Mouse (Mus musculus): ENCODE measurements around the gene Raet1e.
"Not testable (repeated sequence)": the region's sequence is repeated elsewhere in the genome, so short reads cannot be mapped to it uniquely, and the experiment has no call there.

Raet1e gene

DNA sequence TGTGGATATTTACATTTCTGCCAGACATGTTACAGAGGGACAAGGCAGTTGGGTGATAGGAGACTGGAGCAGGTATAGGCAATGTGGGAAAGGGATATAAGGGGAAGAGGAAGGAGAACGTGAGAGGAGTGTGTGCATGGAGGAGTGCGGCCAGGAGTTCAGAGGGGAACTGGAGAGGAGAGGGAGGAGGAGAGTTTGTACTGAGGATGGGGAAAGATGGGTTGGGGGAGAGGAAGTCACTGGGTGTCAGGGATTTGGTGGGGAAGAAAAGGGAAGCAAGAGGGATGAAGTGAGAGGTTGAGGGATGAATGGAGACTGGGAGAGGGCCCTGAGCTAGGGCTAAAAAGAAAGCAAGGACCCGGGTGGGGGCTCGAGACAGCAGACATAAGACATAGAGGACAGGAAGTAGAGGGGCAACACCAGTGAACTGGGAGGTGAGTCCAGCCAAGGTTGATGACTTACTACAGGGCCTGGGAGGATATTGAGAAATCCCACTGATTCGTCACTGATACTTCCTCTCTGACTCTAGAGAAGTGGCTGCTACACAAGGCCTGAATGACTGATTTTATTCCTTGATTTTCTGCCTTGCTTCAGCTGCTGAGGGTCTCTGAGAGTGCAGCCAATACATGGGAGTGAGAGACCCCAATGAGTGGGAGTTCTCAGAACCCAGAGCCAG, 7.1 kb downstream of the Raet1e start:
- DNase-seq (ENCODE audit: low spot score): not testable (repeated sequence)

DNA sequence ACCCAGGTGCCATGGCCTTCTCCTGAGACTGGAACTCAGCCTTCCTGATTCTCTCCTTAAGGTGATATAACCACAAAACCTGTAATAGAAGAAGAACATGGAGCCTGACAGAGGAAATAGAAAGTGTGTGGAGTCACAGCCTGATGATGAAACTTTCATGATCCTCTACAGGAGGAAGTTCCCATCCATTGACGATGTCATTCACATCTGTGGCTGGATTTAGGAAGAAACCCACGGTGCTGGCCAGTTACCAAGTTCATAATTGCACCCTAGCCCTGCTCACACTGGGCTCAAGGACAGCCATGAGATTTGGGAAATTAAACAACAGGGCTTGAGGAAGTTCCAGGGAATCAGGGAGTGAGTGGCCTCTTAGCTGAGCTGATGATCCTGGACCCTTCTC, 7.7 kb downstream of the Raet1e start:
- DNase-seq (ENCODE audit: low spot score): not testable (repeated sequence)

DNA sequence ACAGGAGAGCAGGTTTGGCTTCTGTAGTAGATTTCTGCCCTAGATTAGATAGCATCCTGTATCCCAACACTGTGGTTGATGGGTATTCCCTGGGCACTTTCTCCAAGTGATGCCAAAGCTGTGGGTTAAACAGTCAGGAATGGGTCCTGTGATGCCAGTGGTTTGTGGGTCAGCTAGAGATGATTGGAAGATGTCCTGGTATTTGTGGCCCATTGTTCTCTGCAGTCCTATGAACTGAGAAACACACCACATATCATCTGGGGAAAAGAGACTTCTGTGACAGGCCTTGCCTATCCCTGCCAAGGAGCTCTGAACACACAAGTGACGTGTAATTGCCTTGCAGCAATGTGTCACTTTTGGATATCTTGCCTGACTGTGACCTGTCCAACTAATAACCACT, 8.7 kb downstream of the Raet1e start:
- not testable (repeated sequence) for DNase-seq (ENCODE audit: low spot score)

DNA sequence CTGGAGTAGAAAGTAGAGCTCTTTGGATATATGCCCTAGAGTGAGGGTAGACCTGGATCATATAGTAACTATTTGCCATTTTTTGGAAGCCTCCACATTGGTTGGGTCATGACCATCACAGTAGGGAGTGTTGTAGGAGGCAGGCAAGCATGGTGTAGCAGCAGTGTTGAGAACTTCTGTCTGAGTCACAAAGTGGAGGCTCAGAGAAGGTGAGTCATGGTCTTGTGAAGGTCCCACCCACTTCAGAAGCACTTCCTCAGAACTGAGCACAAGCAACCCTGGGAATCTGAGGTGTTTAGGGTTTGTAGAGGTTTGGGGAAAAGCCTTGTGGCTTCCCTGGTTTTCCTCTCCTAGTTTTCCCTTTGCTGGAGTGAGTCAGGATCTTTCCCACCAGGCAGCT, 10.7 kb downstream of the Raet1e start:
- not testable (repeated sequence) for DNase-seq (ENCODE audit: low spot score)

DNA sequence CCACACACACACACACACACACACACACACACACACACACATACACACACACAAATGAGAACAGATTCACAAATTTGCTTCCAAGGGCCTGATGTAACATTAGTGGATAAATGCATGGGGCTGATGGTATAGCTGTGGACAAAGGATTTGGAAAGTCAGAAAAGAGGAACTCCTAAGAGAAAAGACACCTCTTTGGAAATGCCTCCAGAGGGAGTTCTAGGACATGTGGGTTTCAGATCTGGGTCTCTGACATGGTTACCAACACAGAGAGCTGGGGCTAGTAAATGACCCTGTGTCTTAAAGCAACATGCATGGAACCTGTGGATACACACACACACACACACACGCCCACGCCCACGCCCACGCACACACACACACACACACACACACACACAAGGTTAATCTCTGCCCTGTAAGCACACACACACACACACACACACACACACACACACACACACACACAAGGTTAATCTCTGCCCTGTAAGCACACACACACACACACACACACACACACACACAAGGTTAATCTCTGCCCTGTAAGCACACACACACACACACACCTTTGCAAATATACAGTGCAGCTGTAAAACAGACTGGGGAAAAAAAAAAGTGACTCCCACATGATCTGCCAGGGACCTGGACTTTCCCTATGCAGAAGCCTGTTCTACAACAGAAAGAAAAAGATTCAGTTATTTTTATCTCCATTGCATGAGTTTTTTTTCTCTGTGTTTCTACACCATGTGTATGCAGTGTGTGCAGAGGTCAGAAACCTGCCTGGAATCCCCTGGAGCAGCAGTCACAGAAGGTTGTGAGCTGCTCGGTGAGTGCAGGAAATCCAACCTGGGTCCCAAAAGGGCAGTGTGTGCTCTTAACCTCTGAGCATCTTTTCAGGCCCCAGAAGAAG, 14.3 kb downstream of the Raet1e start:
- not testable (repeated sequence) for DNase-seq (ENCODE audit: low spot score)

DNA sequence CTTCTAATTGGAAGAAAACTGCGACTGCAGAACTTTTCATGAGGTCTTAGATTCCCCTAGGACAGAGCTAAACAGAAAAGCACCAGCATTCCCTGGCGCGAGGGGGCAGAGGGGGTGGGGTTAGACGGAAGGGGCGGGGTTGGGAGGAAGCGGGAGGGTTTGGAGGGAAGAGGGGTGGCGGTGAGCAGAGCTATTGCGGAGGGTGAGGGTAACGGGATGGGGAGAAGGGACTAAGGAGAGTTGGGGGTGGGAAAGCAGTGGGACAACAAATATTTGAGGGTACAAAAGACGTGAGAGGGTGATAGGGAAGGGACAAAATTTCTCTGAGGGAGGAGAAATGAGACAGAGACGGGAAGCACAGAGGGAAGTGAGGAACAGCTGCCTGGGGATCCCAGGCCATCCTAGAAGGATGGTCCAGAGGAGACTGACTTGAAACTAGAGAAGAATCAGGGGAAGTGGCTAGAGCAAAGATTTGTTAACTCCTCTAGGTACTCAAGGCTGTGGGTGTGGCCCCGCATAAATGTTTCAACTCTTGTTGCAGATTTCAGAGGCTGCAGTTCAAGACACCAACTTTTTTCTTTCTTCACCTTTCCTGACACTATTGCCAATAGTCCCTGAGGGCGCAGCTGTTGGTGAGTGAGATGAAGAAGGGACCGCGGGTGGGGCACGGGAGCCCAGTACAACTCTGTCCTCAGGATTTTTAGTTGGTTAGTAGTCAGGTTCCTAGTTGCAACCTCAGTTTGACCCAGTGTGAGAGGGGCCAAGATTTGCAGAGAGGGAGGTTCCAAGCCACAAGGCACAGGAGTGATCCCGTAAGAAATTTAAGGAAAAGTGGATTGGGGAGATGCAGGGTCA, 15.2 kb downstream of the Raet1e start:
- DNase-seq (ENCODE audit: low spot score): not testable (repeated sequence)

DNA sequence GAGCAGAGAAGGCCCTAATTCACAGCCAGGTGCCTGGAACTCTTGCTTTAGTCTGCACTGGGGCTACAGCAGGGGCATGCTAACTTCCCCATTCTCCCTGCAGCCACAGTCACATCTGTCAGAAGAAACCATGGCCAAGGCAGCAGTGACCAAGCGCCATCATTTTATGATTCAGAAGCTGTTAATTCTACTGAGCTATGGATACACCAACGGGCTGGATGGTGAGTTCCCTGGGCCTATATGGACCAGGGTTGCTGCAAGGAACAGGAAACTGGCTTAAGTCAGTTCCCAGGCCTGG, 15.8 kb downstream of the Raet1e start:
- not testable (repeated sequence) for DNase-seq (ENCODE audit: low spot score)

DNA sequence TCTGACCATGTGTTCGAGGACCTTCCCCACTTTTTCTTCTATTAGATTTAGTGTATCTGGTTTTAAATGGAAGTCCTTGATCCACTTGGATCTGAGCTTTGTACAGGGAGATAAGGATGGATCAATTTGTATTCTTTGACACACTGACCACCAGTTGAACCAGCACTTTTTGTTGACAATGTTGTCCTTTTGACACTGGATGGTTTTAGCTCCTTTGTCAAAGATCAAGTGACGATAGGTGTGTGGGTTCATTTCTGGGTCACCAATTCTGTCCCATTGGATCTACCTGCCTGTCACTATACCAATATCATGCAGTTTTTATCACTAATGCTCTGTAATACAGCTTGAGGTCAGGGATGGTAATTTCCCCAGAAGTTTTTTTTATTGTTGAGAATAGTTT, 18.1 kb downstream of the Raet1e start:
- not testable (repeated sequence) for DNase-seq (ENCODE audit: low spot score)

DNA sequence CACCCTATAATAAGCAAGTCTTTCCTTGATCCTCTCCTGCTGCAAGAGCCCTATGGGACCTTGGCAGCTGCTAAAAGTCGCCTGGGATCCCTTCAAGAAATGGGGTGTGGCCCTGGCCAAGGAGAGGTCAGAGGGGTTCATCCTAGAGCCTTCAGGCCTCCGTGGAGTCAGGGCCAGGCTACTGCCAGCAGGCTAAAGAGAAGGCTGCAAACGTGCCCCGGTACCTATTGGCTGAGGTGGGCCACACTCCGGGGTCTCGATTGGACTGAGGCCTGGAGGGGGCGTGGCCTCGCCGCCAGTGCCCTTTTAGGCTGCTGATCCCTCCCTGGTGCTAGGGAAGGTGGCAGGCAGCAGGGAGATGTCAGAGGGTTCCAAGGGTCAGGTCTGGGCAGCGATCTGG, 32.7 kb downstream of the Raet1e start:
- not testable (repeated sequence) for DNase-seq (ENCODE audit: low spot score)

DNA sequence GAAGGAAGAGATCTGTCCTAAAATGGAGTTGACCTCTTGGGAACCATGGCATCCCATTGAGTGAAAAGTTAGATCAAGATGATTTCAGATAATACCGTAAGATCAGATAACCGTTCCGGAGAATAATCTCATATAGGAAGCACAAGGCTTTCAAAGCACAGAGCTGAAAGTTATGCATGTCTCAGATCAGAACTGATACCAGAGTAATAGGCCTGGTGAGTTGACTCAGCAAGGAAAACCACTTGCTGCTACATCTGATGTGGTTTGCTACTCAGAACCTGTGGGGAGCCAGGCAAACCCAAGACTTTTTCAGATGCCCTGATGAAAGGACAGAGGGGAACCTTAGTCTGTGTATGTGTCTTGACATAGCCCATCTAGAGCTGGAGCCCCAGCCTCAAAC, 43.0 kb downstream of the Raet1e start:
- DNase-seq (ENCODE audit: low spot score): not testable (repeated sequence)

DNA sequence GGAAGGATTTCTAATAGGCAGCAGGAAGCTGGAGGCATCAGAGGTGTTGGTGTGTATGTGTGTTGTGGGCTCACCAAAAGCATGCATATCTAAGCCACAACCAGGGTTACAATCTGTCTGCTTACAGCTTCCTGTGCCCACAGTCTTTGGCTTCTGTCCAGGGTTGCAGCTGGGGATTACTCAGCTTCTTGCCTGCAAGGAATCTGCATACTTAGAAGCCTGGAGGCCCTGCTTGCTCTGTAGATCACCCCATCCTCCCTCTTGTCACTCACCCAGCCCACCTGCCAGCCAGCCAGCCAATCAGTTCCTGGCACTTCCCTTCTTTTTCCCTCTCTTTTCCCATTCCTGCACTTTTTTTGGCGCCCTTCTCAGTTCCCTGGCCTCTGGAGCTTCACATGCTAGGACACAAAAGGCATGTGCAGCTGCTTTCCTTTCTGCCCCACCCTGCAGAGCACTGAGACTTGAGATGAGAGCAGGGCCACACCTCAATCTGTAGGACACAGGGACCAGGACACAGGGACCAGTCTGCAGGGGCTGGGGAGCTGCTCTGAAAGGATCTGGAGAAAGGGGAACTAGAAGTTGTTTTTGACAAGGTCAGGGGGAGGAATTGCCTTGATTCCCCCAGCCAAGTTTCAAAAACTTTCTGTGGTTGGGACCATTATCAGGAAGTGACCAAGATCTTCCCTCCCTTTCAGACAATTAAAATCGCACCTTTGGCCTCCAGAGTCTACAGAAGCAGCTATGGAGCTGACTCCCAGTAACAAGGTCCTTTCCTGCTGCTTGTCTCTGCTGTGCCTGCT, 44.6 kb downstream of the Raet1e start:
- DNase-seq (ENCODE audit: low spot score): not testable (repeated sequence)

DNA sequence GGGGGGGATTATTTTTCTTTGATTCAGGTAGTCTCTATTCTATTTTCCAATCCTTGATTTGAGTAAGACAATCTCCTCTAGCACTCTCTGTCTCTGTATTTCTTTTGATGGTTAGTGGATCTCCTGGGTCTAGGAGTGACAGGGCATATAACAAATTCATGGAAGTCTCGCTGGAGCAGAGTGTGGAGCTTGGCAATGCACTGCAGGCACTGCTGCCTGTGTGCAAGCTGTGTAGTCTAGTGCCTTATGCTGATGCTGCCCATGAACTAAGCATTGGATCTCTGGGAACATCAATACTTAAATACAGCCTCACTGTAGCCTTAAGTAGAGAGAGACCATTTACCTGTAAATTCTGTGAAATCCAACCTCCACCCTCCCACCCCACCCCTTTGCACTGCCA, 48.1 kb downstream of the Raet1e start:
- DNase-seq (ENCODE audit: low spot score): not testable (repeated sequence)

DNA sequence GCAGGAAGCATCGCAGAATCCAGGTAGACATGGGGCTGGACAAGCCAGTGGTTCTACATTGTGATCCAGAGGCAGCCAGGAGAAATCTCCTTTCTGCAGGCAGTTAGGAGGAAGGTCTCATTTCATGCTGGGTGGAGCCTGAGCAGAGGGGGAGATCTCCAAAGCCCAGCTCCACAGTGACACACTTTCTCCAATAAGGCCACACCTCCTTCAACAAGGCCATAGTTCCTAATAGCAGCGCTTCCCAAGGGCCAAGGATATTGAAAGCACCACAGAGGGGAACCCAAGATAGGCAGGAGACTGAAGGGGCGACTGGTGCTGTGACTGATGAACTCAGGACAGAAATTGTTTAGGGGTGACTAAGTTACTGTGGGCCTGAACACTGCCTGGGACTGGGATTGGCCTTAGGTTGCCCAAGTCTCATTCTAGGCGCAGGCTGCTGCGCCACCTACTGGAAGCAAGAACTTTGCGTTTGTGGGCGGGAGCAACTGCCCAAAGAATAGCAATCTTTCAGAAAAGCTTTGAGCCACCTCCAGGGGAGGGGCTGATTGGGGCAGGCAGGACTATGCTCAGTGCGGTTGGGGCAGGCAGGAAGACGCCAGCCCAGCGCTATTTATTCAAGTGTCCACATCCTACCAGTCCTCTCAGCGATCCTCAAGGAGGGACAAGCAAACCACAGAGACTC, 53.8 kb downstream of the Raet1e start:
- DNase-seq (ENCODE audit: low spot score): peak; percentile 43

DNA sequence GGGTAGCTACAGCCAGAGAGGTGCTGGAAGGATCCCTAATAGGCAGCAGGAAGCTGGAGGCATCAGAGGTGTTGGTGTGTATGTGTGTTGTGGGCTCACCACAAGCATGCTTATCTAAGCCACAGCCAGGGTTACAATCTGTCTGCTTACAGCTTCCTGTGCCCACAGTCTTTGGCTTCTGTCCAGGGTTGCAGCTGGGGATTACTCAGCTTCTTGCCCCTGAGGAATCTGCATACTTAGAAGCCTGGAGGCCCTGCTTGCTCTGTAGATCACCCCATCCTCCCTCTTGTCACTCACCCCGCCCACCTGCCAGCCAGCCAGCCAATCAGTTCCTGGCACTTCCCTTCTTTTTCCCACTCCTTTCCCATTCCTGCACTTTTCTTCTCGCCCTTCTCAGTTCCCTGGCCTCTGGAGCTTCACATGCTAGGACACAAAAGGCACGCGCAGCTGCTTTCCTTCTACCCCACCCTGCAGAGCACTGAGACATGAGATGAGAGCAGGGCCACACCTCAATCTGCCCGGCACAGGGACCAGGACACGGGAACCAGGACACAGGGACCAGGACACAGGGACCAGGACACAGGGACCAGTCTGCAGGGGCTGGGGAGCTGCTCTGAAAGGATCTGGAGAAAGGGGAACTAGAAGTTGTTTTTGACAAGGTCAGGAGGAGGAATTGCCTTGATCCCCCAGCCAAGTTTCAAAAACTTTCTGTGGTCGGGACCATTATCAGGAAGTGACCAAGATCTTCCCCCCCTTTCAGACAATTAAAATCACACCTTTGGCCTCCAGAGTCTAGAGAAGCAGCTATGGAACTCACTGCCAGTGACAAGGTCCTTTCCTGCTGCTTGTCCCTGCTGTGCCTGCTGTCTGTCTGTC, 65.3 kb downstream of the Raet1e start:
- not testable (repeated sequence) for DNase-seq (ENCODE audit: low spot score)

DNA sequence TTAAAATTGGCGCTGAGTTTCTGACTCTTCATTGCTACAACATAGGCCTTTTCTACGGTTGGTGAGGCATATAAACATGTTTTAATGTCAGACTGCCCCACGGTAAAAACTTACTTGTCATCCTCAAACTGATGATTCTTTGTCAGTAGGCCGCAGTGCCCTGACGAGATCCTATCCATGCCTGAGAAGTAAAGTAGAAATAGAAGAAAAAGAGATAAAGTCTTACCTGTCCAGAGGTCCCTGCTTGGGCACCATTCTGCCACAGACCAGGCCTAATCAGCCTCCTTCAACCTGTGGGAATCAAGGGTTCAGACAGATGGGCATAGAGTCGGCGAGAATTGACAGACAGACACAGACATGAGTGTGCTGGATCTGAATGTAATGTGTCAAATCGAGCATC, 106.7 kb downstream of the Raet1e start:
- no peak for DNase-seq (ENCODE audit: low spot score)

DNA sequence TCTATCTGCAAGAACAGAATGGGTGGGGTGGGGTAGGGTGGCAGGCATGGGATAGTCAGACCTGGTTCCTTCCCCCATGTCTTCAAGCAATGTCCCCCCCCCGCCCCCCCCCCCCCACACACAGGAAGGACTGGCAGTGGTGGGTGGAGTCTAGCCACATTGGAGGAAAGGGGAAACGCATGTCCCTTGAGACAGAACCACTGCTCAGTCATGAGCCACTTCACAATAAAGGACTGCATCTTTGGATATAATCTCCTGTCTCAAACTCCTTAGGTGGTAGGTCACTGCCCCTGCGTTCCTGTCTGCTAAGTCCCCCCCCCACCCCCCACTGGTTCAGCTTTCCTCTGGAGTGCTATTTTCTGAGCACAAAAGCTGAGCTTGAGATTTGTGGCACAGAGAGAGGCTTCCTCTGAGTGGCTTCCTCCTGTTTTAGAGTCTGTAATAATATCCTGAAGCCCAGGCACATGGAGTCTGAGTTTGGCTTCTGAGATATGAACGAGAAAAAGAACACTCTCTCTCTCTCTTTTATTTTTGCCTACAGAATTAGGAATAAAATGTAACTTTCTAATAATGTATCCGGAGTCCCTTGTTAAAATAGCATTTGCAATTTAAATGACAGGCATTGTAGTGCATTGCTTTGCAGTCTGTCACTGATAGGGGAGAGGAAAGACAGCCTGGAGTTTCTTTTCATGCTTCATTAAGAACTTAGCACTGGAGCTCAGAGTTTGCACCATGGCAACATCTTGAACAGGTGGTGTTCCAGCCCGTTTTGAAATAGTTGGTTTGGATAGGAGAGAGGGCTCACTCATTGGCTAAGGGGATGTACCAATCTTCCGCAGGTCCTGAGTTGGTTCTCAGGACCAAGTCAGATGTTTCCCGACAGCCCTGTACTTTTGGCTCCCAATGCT, 112.8 kb downstream of the Raet1e start:
- DNase-seq (ENCODE audit: low spot score): not testable (repeated sequence)

DNA sequence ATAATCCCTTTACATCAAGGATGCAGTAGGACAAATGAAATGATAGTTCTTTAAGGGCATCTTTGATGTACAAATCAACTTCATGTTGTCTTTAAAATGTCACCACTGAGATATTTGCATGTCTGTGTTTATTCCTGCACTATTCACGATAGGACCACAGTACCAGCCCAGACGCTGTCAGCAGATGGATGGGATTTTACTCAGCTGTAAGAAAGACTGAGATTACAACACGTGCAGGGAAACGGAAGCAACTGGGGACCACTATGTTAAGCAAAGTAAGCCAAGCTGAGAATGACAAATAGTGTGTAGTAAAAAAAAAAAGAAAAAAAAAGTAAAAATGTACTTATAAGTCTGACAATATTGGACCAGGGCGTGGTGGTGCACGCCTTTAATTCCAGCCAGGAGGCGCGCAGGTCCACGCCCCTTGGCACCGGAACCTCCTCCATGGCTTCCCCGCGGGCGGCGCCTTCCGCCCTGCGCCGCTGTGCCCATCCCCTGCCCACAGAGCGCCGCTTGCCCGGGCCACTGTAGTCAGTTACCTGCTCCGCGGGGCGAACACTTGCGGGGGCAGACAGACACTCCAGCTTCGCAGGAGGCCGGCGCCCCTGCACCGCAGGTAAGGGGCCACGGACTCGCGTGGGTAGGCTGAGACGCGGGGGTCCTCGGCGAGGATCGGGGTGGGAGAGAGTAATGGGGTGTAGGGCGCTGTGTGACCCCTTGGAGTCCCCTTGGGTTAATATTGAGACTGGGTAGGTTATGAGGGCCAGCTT, 114.7 kb downstream of the Raet1e start:
- not testable (repeated sequence) for DNase-seq (ENCODE audit: low spot score)

DNA sequence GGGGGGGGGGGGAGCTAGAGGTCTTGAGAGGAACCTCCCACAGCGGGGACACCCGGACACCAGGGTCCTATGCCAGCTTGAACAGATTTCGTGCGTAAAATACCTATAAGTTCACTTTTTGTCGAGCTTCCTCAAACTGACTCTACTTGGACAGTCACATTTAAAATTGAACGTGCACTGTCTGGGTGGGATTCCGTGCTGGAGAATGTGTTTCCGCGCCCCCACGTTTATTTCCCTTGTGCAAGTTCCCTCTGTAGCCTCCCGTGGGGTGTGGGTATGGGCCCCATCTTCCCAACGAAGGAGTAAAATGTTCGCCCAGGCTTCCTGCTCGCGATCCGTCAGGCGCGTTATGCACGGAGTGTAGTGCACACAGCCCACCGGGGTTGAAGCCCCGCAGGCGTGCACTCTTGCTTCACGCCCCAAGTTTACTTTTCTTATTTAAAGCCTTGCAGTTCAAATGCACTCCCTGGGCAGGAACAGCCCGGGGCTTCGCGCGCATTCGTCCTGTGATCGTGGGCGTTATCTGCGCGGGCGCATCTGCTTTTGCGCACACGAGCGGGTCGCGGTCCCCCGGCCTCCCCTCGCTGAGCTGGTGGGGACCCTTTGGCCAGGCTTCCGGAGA, 115.4 kb downstream of the Raet1e start:
- no peak for DNase-seq (ENCODE audit: low spot score)
